Mouse (Mus musculus) heart, postnatal 0 days (tissue): ENCODE measurements at regions not wholly inside any gene's neighbourhood (a gene's known extent, or its start where the extent isn't known, plus 50 kb on each side); places are given as distances from the start of the nearest gene placed in this dataset.

Experiments used
- CTCF ChIP-seq: IDR thresholded peaks from 2 replicates; pipeline ENCODE4 v1.5.1; 2016; ENCODE audit warnings: antibody characterized with exemption, control low read depth, low read depth
- EP300 ChIP-seq: IDR thresholded peaks from 2 replicates; pipeline ENCODE4 v1.6.1; 2016; ENCODE audit warnings: antibody characterized with exemption, low read depth

GRCm38 (mm10) chr6:21005077-21005476 is 210.2 kb upstream of the Kcnd2 start:
- TF ChIP-seq CTCF (no peak), EP300 (no peak)
